Mouse (Mus musculus): Measurements from ENCODE around the gene Sdk1.

GRCm38 (mm10) chr5:142173636-142174035, 932.3 kb downstream of the Sdk1 start:
- TF ChIP-seq CTCF (IDR thresholded peaks at IDR 0.05; ENCODE audit: low read depth), result no peak
- TF ChIP-seq EP300 (optimal IDR thresholded peaks at IDR 0.05), result no peak

Data from stomach, postnatal 0 days (tissue).